Mouse (Mus musculus) limb, embryonic 11.5 days (tissue): Measurements from ENCODE around the gene Plcxd2. TPM values are rescaled to one million over a fixed set of nuclear protein-coding genes. Genes with fewer than 3 reads are reported as not detected.

ENCODE experiments used
- ATAC-seq: fragments of 200-750 bp; cut with Nextera tagmentation; 2 replicates; pipeline ENCODE4 v1.8.0; 2017; ENCODE audit warnings: low read depth; ENCODE audit not compliant: insufficient number of reproducible peaks, low FRiP score, low TSS enrichment
- DNase-seq: peaks from one replicate; pipeline ENCODE4 v3.0.0-alpha.2; 2015; ENCODE audit warnings: low spot score
- H3K27ac ChIP-seq: fragments of 300-500 bp; sonication (generic); replicated peaks from 2 replicates; pipeline ENCODE4 v1.5.1; 2014; ENCODE audit warnings: low read depth, mild to moderate bottlenecking, low read length
- H3K27me3 ChIP-seq: fragments of 300-500 bp; sonication (generic); 2 replicates; pipeline ENCODE4 v1.6.1; 2014; ENCODE audit warnings: mild to moderate bottlenecking, low read length, mixed read lengths; ENCODE audit not compliant: control insufficient read depth, insufficient read depth
- H3K36me3 ChIP-seq: fragments of 300-500 bp; sonication (generic); 2 replicates; pipeline ENCODE4 v1.6.1; 2014; ENCODE audit warnings: mild to moderate bottlenecking, low read length, moderate library complexity, mixed read lengths; ENCODE audit not compliant: control insufficient read depth, insufficient read depth
- H3K4me1 ChIP-seq: fragments of 300-500 bp; sonication (generic); 2 replicates; pipeline ENCODE4 v1.6.1; 2014; ENCODE audit warnings: low read length, mixed read lengths; ENCODE audit not compliant: control insufficient read depth, insufficient read depth
- H3K4me2 ChIP-seq: fragments of 300-500 bp; sonication (generic); 2 replicates; pipeline ENCODE4 v1.6.1; 2014; ENCODE audit warnings: low read depth, mild to moderate bottlenecking, moderate library complexity; ENCODE audit not compliant: severe bottlenecking
- H3K4me3 ChIP-seq: fragments of 300-500 bp; sonication (generic); 2 replicates; pipeline ENCODE4 v1.5.1; 2014; ENCODE audit warnings: low read depth, low read length
- H3K9ac ChIP-seq: fragments of 300-500 bp; sonication (generic); 2 replicates; pipeline ENCODE4 v1.6.1; 2014; ENCODE audit warnings: mild to moderate bottlenecking, low read length
- H3K9me3 ChIP-seq: fragments of 300-500 bp; sonication (generic); 2 replicates; pipeline ENCODE4 v1.6.1; 2016; ENCODE audit warnings: low read length; ENCODE audit not compliant: control insufficient read depth
- WGBS: fragments of 180-500 bp; shearing (Covaris S2); extraction: QIAGEN DNeasy Blood & Tissue Kit; methylation state at CpG from one replicate; pipeline ENCODE4 v1.1.7; 2014; 5-methylcytosine and 5-hydroxymethylcytosine counted together
- polyA plus RNA-seq: library from polyadenylated mRNA; unstranded; fragments of >200 nt; fragmentation: Nextera tagmentation; extraction: Ambion mirVana; gene quantifications from 2 replicates; pipeline ENCODE4 v1.2.1, GENCODE M21; 2014

Plcxd2 gene
- polyA plus RNA-seq, 1 experiment from 2014 or later: 0.91 TPM

DNA sequence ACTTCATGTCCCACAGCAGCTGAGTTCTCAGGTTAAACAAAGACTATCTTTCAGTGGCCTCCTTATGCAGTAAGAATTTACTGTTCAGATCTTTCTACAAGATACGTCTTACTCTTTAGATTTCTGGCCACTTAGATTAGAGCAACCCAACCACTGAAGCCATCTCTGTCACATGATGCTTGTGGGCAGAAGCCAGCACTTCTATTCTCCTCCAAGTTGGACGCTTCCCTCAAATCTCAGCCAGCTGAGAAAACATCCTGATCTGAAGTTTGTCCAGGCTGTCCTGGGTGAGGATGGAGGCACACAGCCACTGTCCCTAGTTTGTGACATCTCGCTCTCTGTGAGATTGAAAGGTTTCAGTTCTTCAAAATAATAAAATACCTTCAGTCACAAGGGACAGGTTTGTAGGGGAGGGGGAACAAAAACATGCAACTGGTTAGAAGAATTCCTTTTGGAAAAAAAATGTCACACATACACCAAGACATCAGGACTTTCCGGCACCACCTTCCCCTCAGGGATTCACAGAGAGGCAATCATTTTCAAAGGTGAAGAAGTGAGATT, 53.5 kb downstream of the Plcxd2 start:
- 88% methylated on average over 4 of the region's 4 CpGs for WGBS
- H3K27me3 ChIP-seq: no peaks in the 10 kb centered on the region
- no peaks in the 10 kb centered on the region for H3K4me1 ChIP-seq
- no peaks in the 10 kb centered on the region for H3K9me3 ChIP-seq
- H3K4me2 ChIP-seq: no peak overlapping the region
- H3K27ac ChIP-seq: no peak overlapping the region
- DNase-seq (no peak), ATAC-seq (no peak)
- no peaks in the 10 kb centered on the region for H3K36me3 ChIP-seq
- H3K4me3 ChIP-seq: no peak overlapping the region
- no peak overlapping the region for H3K9ac ChIP-seq

DNA sequence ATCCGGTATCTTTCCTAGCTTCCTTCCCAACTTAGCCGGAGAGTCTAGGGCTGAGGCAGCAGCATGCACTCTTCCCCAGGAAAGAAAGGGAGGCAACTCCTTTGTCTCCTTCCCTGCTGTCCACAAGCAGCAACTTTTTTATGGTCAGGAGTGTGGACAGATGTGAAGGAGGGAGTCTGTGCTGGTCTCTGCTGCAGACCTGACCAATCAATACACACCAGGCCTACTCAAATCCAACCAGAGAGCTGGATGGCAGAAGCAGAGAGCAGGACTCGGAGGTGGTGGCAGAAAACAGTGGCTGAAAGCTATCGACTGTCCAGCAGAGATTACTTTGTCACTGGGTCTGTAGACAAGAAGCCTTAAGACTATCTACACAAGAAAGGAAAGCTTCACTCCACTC, 56.6 kb downstream of the Plcxd2 start, which contains the start of gene Phldb2:
Gene Phldb2, minus strand, starts transcription at position 205 of the 400 bp plus-strand sequence.
- Histone ChIP-seq H3K27ac (no peak within 1 kb of the TSS), H3K4me3 (no peak within 1 kb of the TSS), H3K36me3 (no peaks in the 10 kb centered on the region), H3K9me3 (no peaks in the 10 kb centered on the region), H3K4me2 (no peak within 1 kb of the TSS), H3K4me1 (no peaks in the 10 kb centered on the region), H3K27me3 (no peaks in the 10 kb centered on the region), H3K9ac (no peak within 1 kb of the TSS)
- DNase-seq: no peak
- ATAC-seq: no peak
- 84% methylated on average over 4 of the region's 4 CpGs for WGBS

DNA sequence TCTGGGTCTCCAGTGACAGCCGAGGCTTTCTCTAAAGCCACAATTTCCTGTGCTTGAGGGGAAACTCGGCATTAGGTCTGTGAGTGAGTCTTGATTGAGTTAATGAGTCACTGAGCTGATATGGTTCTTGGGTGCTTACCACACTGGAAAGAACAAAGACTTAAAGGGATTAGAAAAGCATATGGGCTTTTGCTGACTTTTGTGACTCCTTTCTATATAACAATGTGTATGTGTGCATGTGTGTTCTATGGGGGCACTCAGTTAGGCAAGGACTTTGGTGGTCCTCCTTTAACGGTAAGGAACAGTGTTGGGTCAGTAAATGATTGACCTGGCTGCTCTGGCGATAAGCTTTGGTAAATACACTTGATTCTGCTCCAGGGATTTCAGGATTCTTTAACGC, 57.5 kb downstream of the Plcxd2 start:
- Histone ChIP-seq H3K9me3 (no peaks in the 10 kb centered on the region), H3K4me3 (no peak overlapping the region), H3K36me3 (no peaks in the 10 kb centered on the region), H3K27ac (no peak overlapping the region), H3K27me3 (no peaks in the 10 kb centered on the region), H3K9ac (no peak overlapping the region), H3K4me1 (no peaks in the 10 kb centered on the region), H3K4me2 (no peak overlapping the region)
- ATAC-seq: no peak
- WGBS: 46% methylated on average over 5 of the region's 5 CpGs
- no peak for DNase-seq

DNA sequence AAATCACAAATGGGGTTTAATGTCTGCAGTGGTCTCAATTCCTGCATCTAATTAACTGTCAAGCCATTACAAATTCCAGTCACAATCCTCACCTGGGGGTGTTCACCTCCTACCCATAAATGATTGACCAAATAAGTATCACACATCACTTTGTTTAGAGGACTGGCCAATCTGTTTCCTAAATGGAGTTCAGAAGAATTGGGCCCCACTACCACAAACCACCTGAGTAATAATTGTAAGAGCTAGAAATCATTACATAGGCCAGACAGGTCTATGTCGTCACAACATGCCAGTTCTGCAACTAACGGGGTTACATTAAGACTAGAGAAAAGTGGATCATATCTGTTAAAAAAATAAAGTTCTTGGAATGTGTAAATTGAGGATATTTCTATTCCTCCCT, 58.0 kb downstream of the Plcxd2 start:
- ATAC-seq: no peak
- H3K27me3 ChIP-seq: no peaks in the 10 kb centered on the region
- no peak overlapping the region for H3K27ac ChIP-seq
- H3K9me3 ChIP-seq: no peaks in the 10 kb centered on the region
- DNase-seq: no peak
- no peaks in the 10 kb centered on the region for H3K36me3 ChIP-seq
- no peaks in the 10 kb centered on the region for H3K4me1 ChIP-seq
- WGBS: 76% methylated on average over 2 of the region's 2 CpGs
- no peak overlapping the region for H3K4me3 ChIP-seq
- no peak overlapping the region for H3K9ac ChIP-seq
- H3K4me2 ChIP-seq: no peak overlapping the region

DNA sequence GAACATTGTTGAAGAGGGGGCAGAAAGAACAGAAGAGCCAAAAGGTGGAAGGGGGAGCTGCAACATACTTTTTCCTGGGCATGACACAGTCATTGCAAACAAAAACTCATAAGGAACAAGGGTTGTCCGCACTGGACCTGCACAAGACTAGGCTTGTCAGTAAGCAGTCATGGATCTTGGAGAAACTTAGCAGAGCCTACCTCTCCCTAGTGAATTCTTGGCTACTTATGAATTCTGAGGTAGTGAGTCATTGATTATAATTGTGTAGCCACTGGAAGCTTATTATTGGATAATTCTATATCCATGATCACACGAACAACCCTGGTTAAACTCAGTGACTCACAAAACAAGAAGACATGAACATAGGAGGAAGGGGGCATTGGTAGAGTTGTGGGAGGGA, 63.7 kb downstream of the Plcxd2 start:
- Histone ChIP-seq H3K4me3 (no peak overlapping the region), H3K4me2 (no peak overlapping the region), H3K27me3 (no peaks in the 10 kb centered on the region), H3K4me1 (no peaks in the 10 kb centered on the region), H3K27ac (no peak overlapping the region), H3K9me3 (no peaks in the 10 kb centered on the region), H3K36me3 (no peaks in the 10 kb centered on the region), H3K9ac (no peak overlapping the region)
- ATAC-seq: no peak
- WGBS: 91% methylated on average over 2 of the region's 2 CpGs
- DNase-seq: no peak

DNA sequence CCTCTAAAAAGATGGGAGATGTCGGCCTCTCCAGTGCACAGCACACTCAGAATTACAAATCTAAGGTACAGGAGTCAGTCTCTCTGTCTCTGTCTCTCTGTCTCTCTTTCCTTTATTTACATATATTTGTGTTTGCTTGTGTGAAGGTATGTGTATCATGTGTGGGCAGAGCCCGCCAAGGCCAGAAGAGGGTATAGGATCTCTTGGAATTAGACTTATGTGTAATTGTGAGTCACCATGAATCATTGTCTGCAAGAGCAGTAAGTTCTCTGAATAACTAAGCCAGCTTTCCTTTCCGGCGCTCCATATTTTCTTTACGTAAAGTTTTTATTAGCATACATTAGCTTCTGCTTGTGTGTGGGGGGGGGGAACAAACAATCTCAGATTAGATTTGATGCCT, 64.4 kb downstream of the Plcxd2 start:
- WGBS: 92% methylated on average over 5 of the region's 5 CpGs
- H3K27ac ChIP-seq: no peak overlapping the region
- DNase-seq (no peak), ATAC-seq (no peak)
- no peaks in the 10 kb centered on the region for H3K36me3 ChIP-seq
- H3K27me3 ChIP-seq: no peaks in the 10 kb centered on the region
- H3K4me2 ChIP-seq: no peak overlapping the region
- no peaks in the 10 kb centered on the region for H3K9me3 ChIP-seq
- no peaks in the 10 kb centered on the region for H3K4me1 ChIP-seq
- H3K4me3 ChIP-seq: no peak overlapping the region
- H3K9ac ChIP-seq: no peak overlapping the region

DNA sequence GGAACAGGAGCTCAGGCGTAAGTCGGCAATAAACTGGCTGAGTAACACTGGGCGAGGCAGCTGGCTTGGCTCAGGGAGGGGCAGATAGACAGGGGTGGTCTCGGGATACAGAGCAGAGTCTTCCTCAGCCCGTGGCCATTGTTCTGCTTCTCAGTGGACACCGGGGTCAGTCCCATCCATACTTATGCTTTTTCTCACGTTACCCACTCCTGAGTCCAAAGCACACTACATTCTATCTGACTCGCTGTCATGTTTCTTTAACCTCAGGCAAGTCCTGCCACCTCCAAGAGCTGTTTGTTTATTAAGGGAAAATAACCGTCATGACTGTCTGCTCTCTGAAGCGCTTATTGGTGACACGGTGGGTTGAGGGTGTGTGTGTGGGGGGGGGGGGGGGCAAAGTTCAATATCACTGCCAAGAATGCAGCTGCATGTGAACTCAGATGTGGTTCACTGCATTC, 64.8 kb downstream of the Plcxd2 start:
- WGBS: 48% methylated on average over 11 of the region's 11 CpGs
- no peak for ATAC-seq

DNA sequence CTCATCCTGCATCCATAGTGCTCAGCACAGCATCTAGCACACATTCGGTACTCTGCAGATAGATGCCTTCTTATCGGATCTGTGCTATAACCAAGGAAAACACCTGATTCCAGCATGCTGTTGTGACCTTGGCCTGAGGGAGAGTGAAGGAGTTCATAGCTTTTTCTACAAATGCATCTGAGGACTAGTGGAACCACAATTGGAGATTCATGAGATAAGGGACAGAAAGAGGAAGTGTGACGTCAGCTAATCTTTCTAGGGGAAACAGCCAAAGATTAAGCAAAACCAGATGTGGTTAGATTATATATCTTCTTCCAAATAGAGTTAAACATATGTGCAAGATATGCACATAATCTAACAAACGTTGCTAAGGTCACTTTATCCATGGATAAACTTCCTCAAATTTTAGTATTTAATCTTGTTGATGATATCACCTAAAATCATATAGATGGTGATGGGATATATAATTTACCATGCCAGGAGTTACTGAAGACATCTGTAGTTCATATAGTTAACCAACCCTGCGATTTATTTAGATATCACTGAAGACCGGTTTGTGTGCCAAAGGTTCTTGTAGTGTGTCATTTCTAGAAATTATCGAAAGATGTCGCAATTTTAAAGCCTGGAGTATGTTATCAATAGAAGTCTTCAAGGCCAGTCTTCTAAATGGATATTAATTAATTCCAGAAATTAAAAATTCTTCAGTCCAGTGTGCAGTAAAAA, 67.7 kb downstream of the Plcxd2 start:
- DNase-seq (no peak), ATAC-seq (no peak)
- no peak overlapping the region for H3K4me3 ChIP-seq
- H3K9ac ChIP-seq: no peak overlapping the region
- 71% methylated on average over 8 of the region's 8 CpGs for WGBS
- H3K4me1 ChIP-seq: no peaks in the 10 kb centered on the region
- no peak overlapping the region for H3K4me2 ChIP-seq
- H3K27me3 ChIP-seq: no peaks in the 10 kb centered on the region
- H3K9me3 ChIP-seq: no peaks in the 10 kb centered on the region
- H3K36me3 ChIP-seq: no peaks in the 10 kb centered on the region
- H3K27ac ChIP-seq: no peak overlapping the region

More for the DNA sequence above, 64.8 kb downstream of the Plcxd2 start:
- no peak overlapping the region for H3K4me3 ChIP-seq
- DNase-seq: no peak
- H3K27me3 ChIP-seq: no peaks in the 10 kb centered on the region
- no peak overlapping the region for H3K9ac ChIP-seq
- H3K27ac ChIP-seq: no peak overlapping the region
- H3K4me2 ChIP-seq: no peak overlapping the region
- H3K36me3 ChIP-seq: no peaks in the 10 kb centered on the region
- no peaks in the 10 kb centered on the region for H3K9me3 ChIP-seq
- H3K4me1 ChIP-seq: no peaks in the 10 kb centered on the region
